Mouse (Mus musculus): ENCODE data around the gene Lin7c.

The Lin7c gene

GRCm38 (mm10) chr2:109942810-109943570 is 52.3 kb downstream of the Lin7c start:
- DNase-seq (ENCODE audit: low spot score), result peak; percentile 32

DNA sequence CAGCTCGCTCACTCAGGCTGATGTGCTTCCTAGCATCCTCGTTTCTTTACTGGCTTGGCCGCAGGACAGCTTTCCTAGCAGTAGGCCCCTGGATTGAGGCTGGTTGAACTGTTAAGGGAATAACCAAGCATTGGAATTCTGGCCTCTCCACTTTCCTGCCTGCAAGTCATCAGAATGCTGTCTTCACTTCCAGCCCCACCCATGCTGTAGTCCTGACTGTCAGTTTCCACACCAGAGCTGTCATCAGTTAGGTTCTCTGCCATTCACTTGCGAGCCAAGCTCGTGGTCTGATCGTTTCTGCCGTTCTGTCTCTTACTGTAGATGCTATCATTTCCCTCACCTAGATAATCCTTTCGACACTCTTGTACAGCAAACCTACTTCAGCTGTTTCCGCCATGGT is 54.3 kb downstream of the Lin7c start:
- no peak for DNase-seq (ENCODE audit: low spot score)

DNA sequence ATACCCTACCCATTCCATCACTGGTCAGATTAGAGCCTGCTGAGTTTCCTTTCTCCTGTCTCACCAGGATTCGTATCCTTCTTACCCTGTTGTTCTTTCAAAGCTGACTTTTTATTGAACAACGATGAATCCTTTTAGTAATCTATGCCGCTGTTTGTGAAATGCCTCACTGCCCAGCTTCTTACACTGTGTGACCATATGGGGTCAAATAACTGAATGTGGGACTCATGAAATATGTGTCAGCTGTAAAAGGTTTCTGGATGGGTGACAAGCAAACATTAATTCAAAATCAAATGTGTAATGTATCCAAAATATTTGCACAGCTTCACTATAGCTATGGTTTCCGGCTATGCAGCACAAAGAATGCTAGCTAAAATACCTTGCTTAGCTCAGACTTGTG is 54.9 kb downstream of the Lin7c start:
- DNase-seq (ENCODE audit: low spot score), result no peak

DNA sequence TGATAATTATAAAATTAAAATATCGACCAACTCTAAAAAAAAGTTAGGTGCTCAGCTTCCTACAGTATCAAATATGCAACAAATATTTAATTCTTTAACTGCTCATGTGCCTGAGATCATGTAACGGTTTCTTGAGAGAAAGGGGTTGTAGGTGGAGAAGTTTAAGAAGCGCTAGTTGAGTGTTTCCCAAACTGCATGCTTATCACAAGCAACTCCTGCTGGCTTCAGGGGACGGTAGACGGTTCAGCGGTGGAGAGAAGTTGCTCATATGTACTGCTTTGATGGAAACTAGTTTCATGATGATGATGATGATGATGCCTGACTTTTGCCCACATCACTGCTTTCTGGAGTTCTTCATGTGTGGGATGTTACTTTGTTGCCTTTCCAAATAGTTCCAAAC is 55.8 kb downstream of the Lin7c start:
- no peak for DNase-seq (ENCODE audit: low spot score)

- no peak for DNase-seq (ENCODE audit: low spot score)
Observed at GRCm38 (mm10) chr2:109949519-109949918, 58.9 kb downstream of the Lin7c start.

DNA sequence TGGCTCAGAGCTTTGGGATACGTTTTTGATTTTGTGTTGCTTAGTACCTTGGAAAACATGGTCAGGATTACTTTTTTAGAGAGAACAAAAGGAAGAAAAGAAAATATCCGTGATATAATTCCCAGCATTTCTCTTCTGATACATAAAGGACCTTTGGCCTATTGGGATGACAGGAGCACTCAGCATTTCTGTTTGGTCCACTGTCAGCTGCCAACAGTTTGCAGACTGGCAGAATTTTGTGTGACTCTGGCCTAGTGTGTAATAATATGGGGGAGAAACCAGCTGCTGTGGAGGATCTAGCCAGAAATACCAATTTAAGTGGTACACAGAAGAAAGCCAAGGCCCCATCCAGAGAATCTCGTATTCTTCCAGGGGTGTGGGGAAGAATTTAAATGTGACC is 59.7 kb downstream of the Lin7c start:
- DNase-seq (ENCODE audit: low spot score), result no peak

Measured in layer of hippocampus, adult 9-10 months (tissue).